Mouse (Mus musculus) adrenal gland, adult 18-20 months (tissue): ENCODE data around the gene Zap70. TPM values are rescaled to one million over a fixed set of nuclear protein-coding genes. Genes with fewer than 3 reads are reported as not detected.
A peak's percentile ranks its signal among the peaks of the same experiment; 100 is the strongest.

Experiments
- DNase-seq, 2 experiments: peaks; one replicate each; pipeline ENCODE4 v3.0.0; 2021 to 2022; ENCODE audit warnings: low spot score in 2 of 2
- long read RNA-seq, 2 experiments: library from polyadenylated mRNA; stranded (forward); transcript quantifications; one replicate each; pipeline ENCODE4 v2.0.0; 2021
- total RNA-seq, 2 experiments: library from RNA; stranded (reverse); gene quantifications; 1 replicate in 1 of 2; 2 replicates in 1 of 2; pipeline ENCODE4 v1.2.3; 2021

The Zap70 gene
- total RNA-seq = under 1 TPM; 0.66 to 0.77 TPM
- long read RNA-seq, experiment 1 = 0 reads
- long read RNA-seq, experiment 2, partial matches to known transcripts = 0 of 2 reads
- long read RNA-seq, experiment 2, other reads (novel, unspliced or antisense) = 1 of 2 reads

- no peak for DNase-seq
These were observed at the start of gene Zap70 for GRCm38 (mm10) chr1:36761568-36761967. Gene Zap70, plus strand, starts transcription at chr1:36761798.

GRCm38 (mm10) chr1:36714311-36714710 is 47.3 kb upstream of the Zap70 start, which contains the start of gene Actr1b:
Gene Actr1b, minus strand, starts transcription at chr1:36714422.
- no peak for DNase-seq

- no peak for DNase-seq
These were observed 42.8 kb upstream of the Zap70 start for GRCm38 (mm10) chr1:36718786-36719185.

GRCm38 (mm10) chr1:36723146-36724056 is 38.2 kb upstream of the Zap70 start:
- no peak for DNase-seq

GRCm38 (mm10) chr1:36724057-36724431 is 37.6 kb upstream of the Zap70 start:
- no peak for DNase-seq

GRCm38 (mm10) chr1:36737300-36737699 is 24.3 kb upstream of the Zap70 start:
- peak; percentile 76 to 81 for DNase-seq

GRCm38 (mm10) chr1:36739231-36739630 is 22.4 kb upstream of the Zap70 start:
- DNase-seq = no peak

GRCm38 (mm10) chr1:36743046-36743445 is 18.6 kb upstream of the Zap70 start:
- DNase-seq = no peak

GRCm38 (mm10) chr1:36744268-36744944 is 17.2 kb upstream of the Zap70 start:
- peak; percentile 56 to 66 for DNase-seq

GRCm38 (mm10) chr1:36745661-36746060 is 15.9 kb upstream of the Zap70 start:
- no peak for DNase-seq

GRCm38 (mm10) chr1:36746452-36746851 is 15.1 kb upstream of the Zap70 start:
- peak; percentile 11 to 29 for DNase-seq

- DNase-seq = no peak
These were observed 7.5 kb upstream of the Zap70 start for GRCm38 (mm10) chr1:36753932-36754675.

GRCm38 (mm10) chr1:36758553-36758952 is 3.0 kb upstream of the Zap70 start:
- no peak for DNase-seq

- no peak for DNase-seq
These were observed 2.5 kb upstream of the Zap70 start for GRCm38 (mm10) chr1:36759076-36759475.

GRCm38 (mm10) chr1:36760401-36760800 is 1.2 kb upstream of the Zap70 start:
- no peak for DNase-seq

- DNase-seq = no peak
These were observed 537 bp upstream of the Zap70 start for GRCm38 (mm10) chr1:36761061-36761460.

GRCm38 (mm10) chr1:36766431-36767205 is 5.0 kb downstream of the Zap70 start:
- DNase-seq = no peak

- no peak for DNase-seq
These were observed 5.7 kb downstream of the Zap70 start for GRCm38 (mm10) chr1:36767321-36767720.

GRCm38 (mm10) chr1:36768786-36769185 is 7.2 kb downstream of the Zap70 start:
- DNase-seq = no peak

- no peak for DNase-seq
These were observed 8.4 kb downstream of the Zap70 start for GRCm38 (mm10) chr1:36769951-36770350.
